17 mouse cellular contexts compared by ENCODE assay signal in the genomic region with DNA sequence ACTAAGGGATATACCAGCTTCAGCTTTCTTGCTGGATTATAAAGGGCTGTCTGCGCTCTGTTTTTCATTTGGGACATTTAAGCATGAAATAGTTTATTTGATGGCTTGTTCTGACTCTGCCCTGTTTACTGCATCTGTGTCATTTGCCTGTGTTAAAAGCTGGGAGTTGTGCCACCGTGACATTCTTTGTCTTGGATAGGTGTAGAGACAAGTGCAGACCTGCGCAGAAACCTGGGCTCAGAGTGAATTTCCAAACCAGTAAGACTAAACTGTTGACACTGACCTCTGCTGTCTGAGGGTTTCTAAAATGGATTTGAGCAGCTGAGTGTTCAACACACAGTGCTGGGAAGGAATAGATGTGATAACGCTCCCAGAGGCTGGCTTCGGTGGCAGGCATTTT. TPM values are rescaled to one million over a fixed set of nuclear protein-coding genes. Genes with fewer than 3 reads are reported as not detected.
A peak's percentile ranks its signal among the peaks of the same experiment; 100 is the strongest.
DNase-seq lines count a peak whose midpoint lies in the region; ATAC-seq and TF ChIP-seq lines count a peak whose summit lies in the region.
"Had no signal": no experiment of that assay in that cellular context is flagged by ENCODE, and none has a peak within 500 bp of the region (broad histone marks: within the 10 kb centered on the region; RNA-seq: fewer than 3 reads in every experiment).

No protein-coding gene starts in this region.

- H3K4me2 ChIP-seq in liver, embryonic 13.5 days = no peak overlapping the region
- no peak overlapping the region for H3K4me2 ChIP-seq in liver, embryonic 11.5 days
- H3K4me2 ChIP-seq: embryonic facial prominence, embryonic 15.5 days; forebrain, embryonic 15.5 days; heart, embryonic 13.5 days; hindbrain, embryonic 15.5 days had no signal

- no peak overlapping the region for H3K9ac ChIP-seq in liver, embryonic 13.5 days
- H3K9ac ChIP-seq in liver, embryonic 11.5 days (ENCODE audit: low read depth, low read length) = no peak overlapping the region
- H3K9ac ChIP-seq: embryonic facial prominence, embryonic 15.5 days; forebrain, embryonic 15.5 days; heart, embryonic 13.5 days; hindbrain, embryonic 15.5 days had no signal

- H3K27ac ChIP-seq in gastrocnemius, adult 2 months = peak overlapping the region; percentile 49; the same call in 1 of the 2 replicates
- H3K27ac ChIP-seq in liver, embryonic 13.5 days = peak overlapping the region; percentile 94
- no peak overlapping the region for H3K27ac ChIP-seq in liver, embryonic 11.5 days (ENCODE audit: low read depth, low read length)
- H3K27ac ChIP-seq: embryonic facial prominence, embryonic 15.5 days; forebrain, embryonic 15.5 days; heart, embryonic 13.5 days; hindbrain, embryonic 15.5 days had no signal

- H3K27me3 ChIP-seq in liver, embryonic 13.5 days = no peaks in the 10 kb centered on the region
- H3K27me3 ChIP-seq in liver, embryonic 11.5 days (replicated peaks; ENCODE audit: control insufficient read depth, insufficient read depth, low read length) = no peaks in the 10 kb centered on the region
- H3K27me3 ChIP-seq: embryonic facial prominence, embryonic 15.5 days; forebrain, embryonic 15.5 days; heart, embryonic 13.5 days; hindbrain, embryonic 15.5 days; Patski had no signal

- intact Hi-C loops in gastrocnemius, adult 2 months (cut with DNase I) = no loop called here

- 90% methylated on average over 5 of the region's 5 CpGs for WGBS in liver, embryonic 13.5 days (ENCODE audit: insufficient replicate concordance)
- WGBS in liver, embryonic 11.5 days = 94% methylated on average over 5 of the region's 5 CpGs

- no peaks in the 10 kb centered on the region for H3K9me3 ChIP-seq in liver, embryonic 13.5 days (replicated peaks)
- no peaks in the 10 kb centered on the region for H3K9me3 ChIP-seq in liver, embryonic 11.5 days (ENCODE audit: control insufficient read depth, low read length)
- H3K9me3 ChIP-seq: embryonic facial prominence, embryonic 15.5 days; forebrain, embryonic 15.5 days; heart, embryonic 13.5 days; hindbrain, embryonic 15.5 days had no signal

- peaks cover 80% of the 10 kb centered on the region for H3K36me3 ChIP-seq in liver, embryonic 13.5 days
- peaks cover 19% of the 10 kb centered on the region for H3K36me3 ChIP-seq in liver, embryonic 11.5 days (ENCODE audit: control insufficient read depth, insufficient read depth, low read length)

- peaks cover 38% of the 10 kb centered on the region for H3K4me1 ChIP-seq in liver, embryonic 13.5 days (replicated peaks)
- H3K4me1 ChIP-seq in liver, embryonic 11.5 days (replicated peaks; ENCODE audit: control insufficient read depth, insufficient read depth, low read length) = no peaks in the 10 kb centered on the region; the same call in 1 of the 2 replicates
- H3K4me1 ChIP-seq: embryonic facial prominence, embryonic 15.5 days; forebrain, embryonic 15.5 days; heart, embryonic 13.5 days; hindbrain, embryonic 15.5 days had no signal

- no peak overlapping the region for H3K4me3 ChIP-seq in gastrocnemius, adult 2 months
- H3K4me3 ChIP-seq in liver, embryonic 13.5 days (replicated peaks) = no peak overlapping the region
- no peak overlapping the region for H3K4me3 ChIP-seq in liver, embryonic 11.5 days (ENCODE audit: low read depth, low read length)
- H3K4me3 ChIP-seq: embryonic facial prominence, embryonic 15.5 days; forebrain, embryonic 15.5 days; heart, embryonic 13.5 days; hindbrain, embryonic 15.5 days had no signal

- no peak for ATAC-seq in liver, embryonic 13.5 days (ENCODE audit: low read depth)
- no peak for ATAC-seq in liver, embryonic 11.5 days (replicated peaks; ENCODE audit: low FRiP score)
- ATAC-seq: activated CD4-positive, CD25-positive, alpha-beta regulatory T cell, adult 4 months; forebrain, embryonic 15.5 days; Patski had no signal

- TF ChIP-seq CTCF in gastrocnemius, adult 2 months (IDR thresholded peaks at IDR 0.05) = no peak

- DNase-seq in gastrocnemius, adult 2 months = no peak
- DNase-seq in gastrocnemius, postnatal 25 days = no peak
- DNase-seq in liver, embryonic 13.5 days = no peak
- DNase-seq in liver, embryonic 11.5 days (ENCODE audit: low spot score) = no peak
- peak; percentile 72 for DNase-seq in gonadal fat pad, adult 2 months (ENCODE audit: low read depth)
- no peak for DNase-seq in embryo, embryonic 10 days (ENCODE audit: low spot score)
- DNase-seq in left cerebral cortex, adult 18-20 months (ENCODE audit: low spot score in 2 of 2) = no peak
- DNase-seq: cerebellum, adult 11-12 months; gastrocnemius, postnatal 14 days; heart, adult 11 months; heart, postnatal 36 days had no signal

RNA-seq across cellular contexts. Expression of gene Elk4, which starts 20.6 kb away (rescaled TPM):
- 10 to 100 TPM; 69.6 to 76.1 TPM for total RNA-seq in gastrocnemius, adult 2 months (2021)
- total RNA-seq in gastrocnemius, postnatal 25 days (2021) = 10 to 100 TPM; 59.2 to 59.9 TPM
- 9.5 and 10.2 TPM in 2 replicates for polyA plus RNA-seq in liver, embryonic 13.5 days (2015; fragmentation: Nextera tagmentation; extraction: Ambion mirVana)
- 17.8 and 20.9 TPM in 2 replicates for polyA plus RNA-seq in liver, embryonic 11.5 days (2014; fragmentation: Nextera tagmentation; extraction: Ambion mirVana)
- 18.4 and 30.9 TPM in 2 replicates for polyA plus RNA-seq in gonadal fat pad, adult 2 months (2012; rRNA removed)
- total RNA-seq in left cerebral cortex, adult 18-20 months (2021) = 10 to 100 TPM; 54.4 to 59.1 TPM

RNA-seq across cellular contexts. Expression of gene Mfsd4a, which starts 39.9 kb away (rescaled TPM):
- total RNA-seq in gastrocnemius, adult 2 months (2021) = 1 to 10 TPM; 4.4 to 9.8 TPM
- 1 to 10 TPM; 2.4 to 3.9 TPM for total RNA-seq in gastrocnemius, postnatal 25 days (2021)
- 3.2 and 4.8 TPM in 2 replicates for polyA plus RNA-seq in liver, embryonic 13.5 days (2015; fragmentation: Nextera tagmentation; extraction: Ambion mirVana)
- 9.9 and 10.8 TPM in 2 replicates for polyA plus RNA-seq in liver, embryonic 11.5 days (2014; fragmentation: Nextera tagmentation; extraction: Ambion mirVana)
- 1.9 and 2.4 TPM in 2 replicates for polyA plus RNA-seq in gonadal fat pad, adult 2 months (2012; rRNA removed)
- 10 to 100 TPM; 72.9 to 78.3 TPM for total RNA-seq in left cerebral cortex, adult 18-20 months (2021)

Comparison
In these comparisons a context has a peak if more than half of its experiments do, and no peak if none do; other contexts are left out.
1. RNA of gene Mfsd4a, which starts 39.9 kb away (total RNA-seq): 72.9 to 78.3 TPM in left cerebral cortex, adult 18-20 months; 4.4 to 9.8 TPM in gastrocnemius, adult 2 months and 2.4 to 3.9 TPM in gastrocnemius, postnatal 25 days; every median in the first group is over 4 times any median in the second.